Mouse (Mus musculus): ENCODE measurements at regions not wholly inside any gene's neighbourhood (a gene's known extent, or its start where the extent isn't known, plus 50 kb on each side); places are given as distances from the start of the nearest gene placed in this dataset.
A peak's percentile ranks its signal among the peaks of the same experiment; 100 is the strongest.

- H3K4me3 ChIP-seq (ENCODE audit: control insufficient read depth in 1 of 2, insufficient read depth in 1 of 2, low read depth in 2 of 2, low read length in 2 of 2): no peak overlapping the region
- peak; percentile 59 for DNase-seq (ENCODE audit: low read depth, low spot score)
These were observed 90.6 kb upstream of the Nmur2 start for GRCm38 (mm10) chr11:56131339-56131823.

DNA sequence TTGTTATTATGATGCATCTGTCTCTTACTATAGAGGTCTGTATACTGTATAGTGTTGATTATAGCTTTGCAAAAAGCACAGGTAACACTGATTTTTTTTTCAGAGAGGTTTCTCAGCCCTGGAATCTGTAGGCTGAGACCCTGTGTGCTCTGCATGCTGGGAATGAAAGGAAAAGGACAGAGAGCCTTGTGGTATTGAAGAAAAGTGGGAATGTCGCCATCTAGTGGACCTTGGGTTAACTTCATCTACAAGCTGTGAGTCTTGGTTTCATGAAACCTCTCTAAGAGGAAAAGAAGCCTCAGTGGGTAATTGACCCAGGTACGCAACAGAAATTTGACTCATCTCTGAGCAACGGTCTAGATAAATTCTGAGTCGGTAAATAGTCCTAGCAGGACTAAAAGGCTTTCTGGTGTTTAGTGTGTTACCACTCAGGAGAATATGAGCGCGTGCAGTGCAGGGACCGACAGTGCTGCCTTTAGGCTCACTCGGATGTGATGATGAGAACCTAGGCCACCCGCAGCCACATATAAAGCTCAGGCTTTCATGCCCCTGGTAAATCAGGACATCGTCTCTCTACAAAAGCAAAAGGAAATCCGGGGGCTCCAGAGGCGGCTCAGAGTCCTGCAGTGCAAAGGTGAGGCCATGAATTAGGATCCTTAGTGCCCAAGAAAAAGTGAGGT is 75.9 kb upstream of the Nmur2 start:
- H3K9me3 ChIP-seq (replicated peaks; ENCODE audit: insufficient read depth, low read length): no peaks in the 10 kb centered on the region
- no peaks in the 10 kb centered on the region for H3K36me3 ChIP-seq (ENCODE audit: control insufficient read depth in 1 of 2, insufficient read depth in 2 of 2, low read length in 2 of 2)
- H3K9ac ChIP-seq (ENCODE audit: control insufficient read depth, low read depth, low read length, poor library complexity, severe bottlenecking): no peak overlapping the region
- H3K79me2 ChIP-seq (ENCODE audit: control insufficient read depth, insufficient read depth, low read length, poor library complexity): no peaks in the 10 kb centered on the region
- peak in 1 of 3 experiments; percentile 18; a peak in 1 of 6 replicates for TF ChIP-seq CTCF (IDR thresholded peaks at IDR 0.05 in 2 of 3, conservative IDR thresholded peaks at IDR 0.05 in 1 of 3; ENCODE audit: control insufficient read depth in 1 of 3, insufficient read depth in 1 of 3, low read depth in 2 of 3, low read length in 3 of 3, poor library complexity in 1 of 3, severe bottlenecking in 1 of 3)
- no peak for TF ChIP-seq KAT2A (conservative IDR thresholded peaks at IDR 0.05; ENCODE audit: low read depth, low read length)
- H3K4me3 ChIP-seq (ENCODE audit: control insufficient read depth in 1 of 2, insufficient read depth in 1 of 2, low read depth in 2 of 2, low read length in 2 of 2): no peak overlapping the region
- H3K27me3 ChIP-seq (ENCODE audit: control insufficient read depth in 1 of 2, insufficient read depth in 2 of 2, low read length in 2 of 2): no peaks in the 10 kb centered on the region
- DNase-seq (ENCODE audit: low read depth, low spot score): peak; percentile 7
- no peak overlapping the region for H3K27ac ChIP-seq (ENCODE audit: control insufficient read depth, low read depth, low read length)
- H3K4me1 ChIP-seq (ENCODE audit: control insufficient read depth in 1 of 2, insufficient read depth in 2 of 2, low read length in 2 of 2): no peaks in the 10 kb centered on the region

More at GRCm38 (mm10) chr11:56131339-56131823, 90.6 kb upstream of the Nmur2 start:
- no peaks in the 10 kb centered on the region for H3K36me3 ChIP-seq (ENCODE audit: control insufficient read depth in 1 of 2, insufficient read depth in 2 of 2, low read length in 2 of 2)
- TF ChIP-seq RAD21 (IDR thresholded peaks at IDR 0.05; ENCODE audit: low read depth, low read length): peak; percentile 80
- TF ChIP-seq TAL1 (IDR thresholded peaks at IDR 0.05; ENCODE audit: low read length): no peak
- no peak for TF ChIP-seq MYC (IDR thresholded peaks at IDR 0.05; ENCODE audit: low read depth, low read length)
- TF ChIP-seq POLR2AphosphoS2 (IDR thresholded peaks at IDR 0.05; ENCODE audit: low read length): no peak
- TF ChIP-seq ELF1 (IDR thresholded peaks at IDR 0.05; ENCODE audit: low read depth, low read length): no peak
- no peak for TF ChIP-seq USF1 (IDR thresholded peaks at IDR 0.05; ENCODE audit: low read depth, low read length)
- peak; percentile 77 for TF ChIP-seq SMC3 (IDR thresholded peaks at IDR 0.05; ENCODE audit: low read depth, low read length)
- peak; percentile 46 for TF ChIP-seq ZC3H11A (IDR thresholded peaks at IDR 0.05; ENCODE audit: low read depth, low read length)
- no peak for TF ChIP-seq POLR2AphosphoS5 (IDR thresholded peaks at IDR 0.05; ENCODE audit: borderline replicate concordance, low read depth, low read length)
- peak; percentile 55 to 81 (median 64) for TF ChIP-seq CTCF (IDR thresholded peaks at IDR 0.05 in 2 of 3, conservative IDR thresholded peaks at IDR 0.05 in 1 of 3; ENCODE audit: control insufficient read depth in 1 of 3, insufficient read depth in 1 of 3, low read depth in 2 of 3, low read length in 3 of 3, poor library complexity in 1 of 3, severe bottlenecking in 1 of 3)
- TF ChIP-seq USF2 (IDR thresholded peaks at IDR 0.05; ENCODE audit: borderline replicate concordance in 1 of 2, insufficient read depth in 1 of 2, low read depth in 1 of 2, low read length in 2 of 2): no peak
- TF ChIP-seq ZMIZ1 (IDR thresholded peaks at IDR 0.05; ENCODE audit: low read depth, low read length): no peak
- TF ChIP-seq EP300 (IDR thresholded peaks at IDR 0.05; ENCODE audit: low read depth in 1 of 2, low read length in 2 of 2): no peak
- no peak overlapping the region for H3K27ac ChIP-seq (ENCODE audit: control insufficient read depth, low read depth, low read length)
- no peak overlapping the region for H3K9ac ChIP-seq (ENCODE audit: control insufficient read depth, low read depth, low read length, poor library complexity, severe bottlenecking)
- H3K27me3 ChIP-seq (ENCODE audit: control insufficient read depth in 1 of 2, insufficient read depth in 2 of 2, low read length in 2 of 2): no peaks in the 10 kb centered on the region
- H3K4me1 ChIP-seq (ENCODE audit: control insufficient read depth in 1 of 2, insufficient read depth in 2 of 2, low read length in 2 of 2): no peaks in the 10 kb centered on the region
- no peaks in the 10 kb centered on the region for H3K79me2 ChIP-seq (ENCODE audit: control insufficient read depth, insufficient read depth, low read length, poor library complexity)
- no peaks in the 10 kb centered on the region for H3K9me3 ChIP-seq (replicated peaks; ENCODE audit: insufficient read depth, low read length)
